Mouse (Mus musculus): ENCODE results near the gene Stag3.
A peak's percentile ranks its signal among the peaks of the same experiment; 100 is the strongest.

Stag3 gene

DNA sequence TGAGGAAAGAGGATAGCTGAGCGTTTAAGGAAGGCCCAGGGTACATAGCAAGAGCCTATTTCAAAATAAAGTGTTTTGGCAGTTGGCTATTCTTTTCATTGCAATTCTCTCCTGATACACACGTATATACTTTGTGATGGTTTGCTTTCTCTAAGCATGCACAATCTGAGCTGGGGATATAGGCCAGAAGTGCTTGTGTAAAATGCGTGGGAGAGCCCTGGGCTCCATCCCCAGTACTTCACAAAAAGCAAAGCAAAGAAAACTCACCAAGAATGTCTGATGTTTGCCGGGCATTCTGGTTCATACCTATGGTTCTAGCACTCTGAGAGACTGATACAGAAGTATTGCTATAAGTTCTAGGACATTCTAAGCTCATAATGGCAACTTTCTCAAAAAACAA is 11.1 kb upstream of the Stag3 start:
- DNase-seq (ENCODE audit: low read depth), result no peak

GRCm38 (mm10) chr5:138271232-138271631 is 8.8 kb upstream of the Stag3 start:
- no peak for DNase-seq (ENCODE audit: low read depth)

DNA sequence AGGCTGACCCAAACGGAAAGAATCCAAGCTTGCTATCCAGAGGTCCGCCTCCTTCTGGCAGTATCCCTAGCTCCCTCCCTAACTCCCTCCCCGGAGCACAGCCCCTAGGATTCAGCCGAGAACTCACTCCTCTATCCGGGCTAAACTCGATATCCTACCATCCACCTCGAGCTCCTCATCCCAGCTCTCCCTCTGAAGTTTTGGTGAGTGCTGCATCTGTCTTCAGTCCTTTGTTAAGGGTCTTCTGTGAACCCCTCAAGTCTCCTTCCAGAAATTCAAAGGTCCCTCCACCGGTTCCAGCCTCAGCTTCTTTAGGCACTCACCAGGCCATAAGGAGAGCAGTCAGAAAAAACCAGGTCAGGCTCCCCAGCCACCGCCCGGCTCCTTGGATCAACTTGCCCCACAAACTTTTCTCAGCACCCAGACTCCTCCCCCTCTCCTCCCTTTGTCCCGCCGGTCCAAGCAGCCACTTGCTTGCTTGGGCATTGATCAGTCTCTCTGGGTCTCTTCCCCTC is 7.6 kb upstream of the Stag3 start, which contains the start of gene Gal3st4:
Gal3st4 (minus strand) TSS at position 432 of the 515 bp plus-strand sequence.
- DNase-seq (ENCODE audit: low read depth), result no peak

DNA sequence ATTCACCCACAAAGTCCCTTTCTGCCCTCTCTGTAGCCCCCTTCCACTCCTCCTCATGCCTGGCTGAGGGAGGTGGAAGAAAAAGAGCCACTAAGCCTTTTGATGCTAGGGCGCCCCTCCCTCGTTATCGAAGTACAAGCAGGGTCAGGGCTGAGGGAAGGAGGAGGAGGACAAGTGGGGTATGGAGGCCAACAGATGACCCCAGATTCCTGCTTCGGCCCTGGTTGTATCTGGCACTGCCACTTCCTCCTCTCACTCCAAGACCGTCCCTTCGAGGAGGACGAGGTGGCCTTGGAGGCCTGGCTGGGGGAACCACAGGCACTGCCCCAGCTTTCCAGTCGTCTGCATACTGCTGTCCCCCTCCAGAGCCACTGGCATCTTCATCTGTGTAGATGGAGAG is 5.9 kb upstream of the Stag3 start:
- no peak for DNase-seq (ENCODE audit: low read depth)

DNA sequence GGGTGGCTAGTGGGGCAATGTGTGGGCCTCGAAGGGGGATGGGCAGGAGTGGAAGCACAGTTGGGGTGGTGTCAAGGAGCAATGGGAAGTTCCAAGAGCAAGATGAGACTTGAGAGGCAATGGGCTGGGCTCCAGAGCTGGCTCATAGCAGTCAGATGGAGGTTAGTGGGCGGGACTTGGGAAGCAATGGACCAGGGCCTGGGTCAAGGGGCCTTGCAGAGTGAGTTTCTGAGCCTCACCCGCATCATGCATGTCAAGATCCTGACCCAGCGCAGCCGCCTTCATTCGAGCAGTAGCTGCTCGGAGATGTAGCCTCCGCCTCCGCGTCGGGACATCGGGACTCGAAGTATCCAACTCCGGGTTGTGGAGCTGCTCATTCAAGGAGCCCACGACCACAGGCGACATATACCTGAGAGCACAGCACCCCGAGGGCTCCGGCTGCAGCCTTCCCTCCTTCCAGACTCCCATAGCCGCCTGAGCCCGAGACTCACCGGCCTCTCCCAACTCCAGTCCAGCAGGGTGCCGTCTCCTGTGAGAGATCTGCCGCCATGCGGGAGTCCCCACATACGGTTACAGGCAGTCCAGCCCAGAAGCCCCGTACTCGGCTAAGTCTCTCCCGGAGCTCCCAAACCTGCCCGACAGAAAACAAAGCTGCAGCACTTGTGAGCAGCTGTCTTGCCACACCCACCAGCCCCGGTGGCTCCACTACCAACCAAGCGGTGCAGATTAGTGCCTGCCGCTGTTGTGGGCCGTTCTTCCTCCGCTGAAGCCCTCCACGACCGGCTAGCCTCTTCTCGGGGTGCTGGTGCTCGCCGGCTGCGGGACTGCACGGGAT is 4.6 kb upstream of the Stag3 start:
- DNase-seq (ENCODE audit: low read depth), result no peak

GRCm38 (mm10) chr5:138277994-138278393 is 2.0 kb upstream of the Stag3 start:
- no peak for DNase-seq (ENCODE audit: low read depth)

DNA sequence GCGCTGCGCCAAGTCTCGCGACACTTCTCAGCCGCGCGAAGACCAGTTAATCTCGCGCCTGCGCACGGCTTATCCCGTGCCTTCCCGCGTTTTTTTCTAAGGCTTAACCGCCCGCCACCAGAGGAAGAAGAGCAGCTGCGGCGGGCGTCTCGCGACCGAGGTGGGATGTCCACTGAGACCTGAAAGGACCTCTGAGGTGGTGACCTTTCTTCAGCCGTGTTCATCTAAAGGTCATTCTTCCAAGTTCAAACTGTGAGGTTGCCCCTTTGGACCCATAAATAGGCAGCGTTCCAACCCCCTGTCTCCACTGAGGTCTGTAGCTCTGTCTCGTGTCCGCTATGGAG is 357 bp downstream of the Stag3 start:
- no peak for DNase-seq (ENCODE audit: low read depth)

DNA sequence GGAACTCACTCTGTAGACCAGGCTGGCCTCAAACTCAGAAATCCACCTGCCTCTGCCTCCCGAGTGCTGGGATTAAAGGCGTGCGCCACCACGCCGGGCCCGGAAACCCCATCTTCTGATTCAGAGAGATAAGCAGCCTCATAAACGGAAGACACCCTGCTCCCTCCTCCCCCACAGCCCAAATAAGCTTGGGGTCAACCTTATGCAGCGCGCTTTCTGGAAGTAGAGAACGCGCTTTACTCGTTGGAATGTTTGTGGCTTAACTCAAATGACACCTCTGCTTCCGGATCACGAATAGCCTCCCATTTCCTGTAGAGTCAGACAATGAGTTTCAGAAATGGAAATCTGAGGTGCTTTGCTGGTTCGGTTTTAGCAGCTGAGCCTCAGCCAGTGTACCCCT is 789 bp downstream of the Stag3 start:
- DNase-seq (ENCODE audit: low read depth), result peak; percentile 29

- DNase-seq (ENCODE audit: low read depth), result no peak
Observed at GRCm38 (mm10) chr5:138281798-138282197, 1.8 kb downstream of the Stag3 start.

- peak; percentile 45 for DNase-seq (ENCODE audit: low read depth)
Observed at GRCm38 (mm10) chr5:138283540-138283939, 3.5 kb downstream of the Stag3 start.

DNA sequence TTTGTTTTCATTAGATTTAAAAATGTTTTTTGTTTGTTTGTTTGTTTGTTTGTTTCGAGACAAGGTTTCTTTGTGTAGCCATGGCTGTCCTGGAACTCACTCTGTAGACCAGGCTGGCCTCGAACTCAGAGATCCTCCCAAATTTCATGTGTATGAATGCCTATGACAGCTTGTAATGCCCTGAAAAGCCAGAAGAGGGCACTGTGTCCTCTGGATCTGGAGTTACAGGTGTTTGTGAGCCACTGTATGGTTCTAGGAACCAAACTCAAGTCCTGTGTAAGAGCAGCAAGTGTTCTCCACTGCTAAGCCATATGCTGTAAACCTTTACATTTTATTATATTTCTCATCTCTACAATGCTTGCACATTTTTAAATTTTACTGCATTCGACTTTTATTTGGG is 7.8 kb downstream of the Stag3 start:
- peak; percentile 63 for DNase-seq (ENCODE audit: low read depth)

GRCm38 (mm10) chr5:138291638-138292037 is 11.6 kb downstream of the Stag3 start:
- no peak for DNase-seq (ENCODE audit: low read depth)

DNA sequence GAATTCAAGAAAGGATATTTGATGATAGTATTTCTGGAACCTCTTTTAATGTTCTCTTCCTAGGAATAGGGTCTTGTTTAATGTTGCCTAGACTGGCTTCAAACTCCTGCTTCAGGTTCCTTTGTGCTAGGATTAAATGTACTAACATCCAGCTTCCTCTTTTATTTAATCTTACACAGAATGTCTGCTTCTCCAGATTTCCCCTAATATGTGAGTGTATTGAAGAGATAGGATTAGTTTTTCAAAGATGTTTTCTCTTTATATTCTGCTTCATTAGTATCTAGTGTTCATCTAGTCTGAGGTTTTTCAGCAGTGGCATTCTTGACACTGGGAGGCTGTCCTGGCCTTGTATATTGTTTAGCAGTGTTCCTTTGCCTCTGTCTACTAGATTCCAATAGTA is 14.1 kb downstream of the Stag3 start:
- DNase-seq (ENCODE audit: low read depth), result no peak

DNA sequence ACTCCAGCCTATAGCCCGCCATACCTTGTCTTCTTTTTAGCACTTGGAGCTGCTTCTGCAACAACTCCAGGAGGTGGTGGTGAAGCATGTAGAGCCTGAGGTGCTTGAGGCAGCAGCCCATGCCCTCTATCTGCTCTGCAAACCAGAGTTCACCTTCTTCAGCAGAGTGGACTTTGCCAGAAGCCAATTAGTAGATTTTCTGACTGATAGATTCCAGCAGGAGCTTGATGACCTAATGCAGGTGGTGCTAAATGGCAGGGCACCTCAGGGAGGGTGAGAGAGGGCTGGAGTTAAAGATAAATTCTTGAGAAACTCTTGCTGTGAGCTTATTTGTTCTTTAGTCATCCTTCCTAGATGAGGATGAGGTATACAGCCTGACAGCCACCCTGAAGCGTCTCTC is 19.6 kb downstream of the Stag3 start:
- no peak for DNase-seq (ENCODE audit: low read depth)

GRCm38 (mm10) chr5:138312795-138313194 is 32.8 kb downstream of the Stag3 start:
- DNase-seq (ENCODE audit: low read depth), result no peak

- peak; percentile 47 for DNase-seq (ENCODE audit: low read depth)
Observed at GRCm38 (mm10) chr5:138341661-138342060, 61.6 kb downstream of the Stag3 start, which contains the start of gene Pvrig. Pvrig (plus strand) TSS chr5:138341961.

DNA sequence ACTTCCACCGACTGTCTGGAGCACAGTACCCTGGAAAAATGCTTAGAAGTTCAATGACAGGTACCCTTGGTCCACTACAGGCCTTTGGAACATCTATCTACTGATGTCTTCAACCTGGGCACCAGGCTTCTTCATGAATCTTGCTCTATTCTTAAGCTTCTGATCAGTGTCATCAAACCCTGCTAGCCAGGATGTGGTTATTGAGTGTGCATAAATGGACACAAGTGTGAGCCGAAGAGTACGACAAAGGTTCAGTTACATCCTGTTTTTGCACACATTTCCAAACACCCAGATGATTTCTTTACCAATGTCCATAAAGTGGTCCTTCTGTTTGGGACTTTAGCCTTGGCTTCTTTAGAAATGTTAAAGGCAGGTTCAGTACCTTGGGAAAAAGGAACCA is 63.2 kb downstream of the Stag3 start:
- peak; percentile 39 for DNase-seq (ENCODE audit: low read depth)

All from induced T-regulatory cell, adult 2 months (primary cell).